Mouse (Mus musculus): ENCODE measurements around the gene Gm21860. TPM values are rescaled to one million over a fixed set of nuclear protein-coding genes. Genes with fewer than 3 reads are reported as not detected.
"Not testable (repeated sequence)": the region's sequence is repeated elsewhere in the genome, so short reads cannot be mapped to it uniquely, and the experiment has no call there.

Gene Gm21860
- polyA plus RNA-seq, 1 experiment from 2014 or later: not detected

GRCm38 (mm10) chrY:90728905-90729256, 25.7 kb downstream of the Gm21860 start:
- H3K27ac ChIP-seq; H3K9me3 ChIP-seq; H3K4me3 ChIP-seq; H3K4me1 ChIP-seq; H3K36me3 ChIP-seq; H3K9ac ChIP-seq; H3K27me3 ChIP-seq (replicated peaks); H3K4me2 ChIP-seq (replicated peaks): not testable (repeated sequence)
- peak; percentile 63 for ATAC-seq (ENCODE audit: low FRiP score, low read depth)
- 80% methylated on average over 17 of the region's 17 CpGs for WGBS

- H3K4me1 ChIP-seq; H3K27ac ChIP-seq; H3K9me3 ChIP-seq; H3K36me3 ChIP-seq; H3K4me3 ChIP-seq; H3K9ac ChIP-seq; H3K4me2 ChIP-seq (replicated peaks); H3K27me3 ChIP-seq (replicated peaks): not testable (repeated sequence)
- peak; percentile 31; the same call in 1 of the 2 replicates for ATAC-seq (ENCODE audit: low FRiP score, low read depth)
- WGBS: 86% methylated on average over 13 of the region's 13 CpGs
Observed at GRCm38 (mm10) chrY:90728251-90728904, 26.2 kb downstream of the Gm21860 start.

GRCm38 (mm10) chrY:90727121-90727908, 27.3 kb downstream of the Gm21860 start:
- H3K4me3 ChIP-seq; H3K4me1 ChIP-seq; ATAC-seq (ENCODE audit: low FRiP score, low read depth): not testable (repeated sequence)

GRCm38 (mm10) chrY:90725701-90726451, 28.7 kb downstream of the Gm21860 start:
- not testable (repeated sequence) for ATAC-seq (ENCODE audit: low FRiP score, low read depth)

More at GRCm38 (mm10) chrY:90727121-90727908, 27.3 kb downstream of the Gm21860 start:
- H3K9me3 ChIP-seq; H3K27me3 ChIP-seq (replicated peaks); H3K9ac ChIP-seq; H3K27ac ChIP-seq; H3K36me3 ChIP-seq; H3K4me2 ChIP-seq (replicated peaks): not testable (repeated sequence)
- WGBS: 77% methylated on average over 13 of the region's 13 CpGs

GRCm38 (mm10) chrY:90725166-90725565, 29.5 kb downstream of the Gm21860 start:
- H3K36me3 ChIP-seq; H3K4me2 ChIP-seq (replicated peaks); H3K4me3 ChIP-seq; H3K4me1 ChIP-seq; H3K9ac ChIP-seq; H3K27me3 ChIP-seq (replicated peaks); H3K9me3 ChIP-seq; ATAC-seq (ENCODE audit: low FRiP score, low read depth); H3K27ac ChIP-seq: not testable (repeated sequence)
- 89% methylated on average over 10 of the region's 10 CpGs for WGBS

More at GRCm38 (mm10) chrY:90725701-90726451, 28.7 kb downstream of the Gm21860 start:
- H3K36me3 ChIP-seq; H3K9me3 ChIP-seq; H3K4me1 ChIP-seq; H3K27me3 ChIP-seq (replicated peaks); H3K27ac ChIP-seq; H3K9ac ChIP-seq; H3K4me3 ChIP-seq; H3K4me2 ChIP-seq (replicated peaks): not testable (repeated sequence)
- WGBS: 84% methylated on average over 23 of the region's 23 CpGs

- H3K27ac ChIP-seq; H3K36me3 ChIP-seq; H3K4me3 ChIP-seq; H3K9me3 ChIP-seq; H3K9ac ChIP-seq; H3K4me2 ChIP-seq (replicated peaks); H3K4me1 ChIP-seq; H3K27me3 ChIP-seq (replicated peaks): not testable (repeated sequence)
- ATAC-seq (ENCODE audit: low FRiP score, low read depth): peak; percentile 82
- WGBS: 63% methylated on average over 8 of the region's 8 CpGs
Observed at GRCm38 (mm10) chrY:90724014-90724709, 30.5 kb downstream of the Gm21860 start.

GRCm38 (mm10) chrY:90723336-90723987, 31.2 kb downstream of the Gm21860 start:
- H3K9ac ChIP-seq; H3K4me3 ChIP-seq; H3K9me3 ChIP-seq; H3K4me2 ChIP-seq (replicated peaks); H3K36me3 ChIP-seq; H3K4me1 ChIP-seq; H3K27ac ChIP-seq; H3K27me3 ChIP-seq (replicated peaks): not testable (repeated sequence)
- peak; percentile 58; the same call in 1 of the 2 replicates for ATAC-seq (ENCODE audit: low FRiP score, low read depth)
- 71% methylated on average over 9 of the region's 9 CpGs for WGBS

GRCm38 (mm10) chrY:90720505-90720904, 34.1 kb downstream of the Gm21860 start:
- H3K9me3 ChIP-seq; H3K27me3 ChIP-seq (replicated peaks); H3K9ac ChIP-seq; H3K4me3 ChIP-seq; H3K4me2 ChIP-seq (replicated peaks); ATAC-seq (ENCODE audit: low FRiP score, low read depth); H3K27ac ChIP-seq; H3K36me3 ChIP-seq; H3K4me1 ChIP-seq: not testable (repeated sequence)
- WGBS: 40% methylated on average over 5 of the region's 5 CpGs

GRCm38 (mm10) chrY:90719403-90720232, 35.0 kb downstream of the Gm21860 start:
- H3K9me3 ChIP-seq; H3K4me2 ChIP-seq (replicated peaks); H3K9ac ChIP-seq; ATAC-seq (ENCODE audit: low FRiP score, low read depth); H3K36me3 ChIP-seq; H3K27me3 ChIP-seq (replicated peaks); H3K27ac ChIP-seq; H3K4me1 ChIP-seq; H3K4me3 ChIP-seq: not testable (repeated sequence)
- 86% methylated on average over 13 of the region's 13 CpGs for WGBS

- not testable (repeated sequence) for H3K27ac ChIP-seq
- 78% methylated on average over 22 of the region's 22 CpGs for WGBS
Observed at GRCm38 (mm10) chrY:90718583-90719402, 35.8 kb downstream of the Gm21860 start.

More at GRCm38 (mm10) chrY:90718583-90719402, 35.8 kb downstream of the Gm21860 start:
- not testable (repeated sequence) for H3K9me3 ChIP-seq; H3K27me3 ChIP-seq (replicated peaks); H3K4me2 ChIP-seq (replicated peaks); H3K4me1 ChIP-seq; H3K9ac ChIP-seq; H3K4me3 ChIP-seq; H3K36me3 ChIP-seq
- peak; percentile 86 for ATAC-seq (ENCODE audit: low FRiP score, low read depth)

Measured in neural tube, embryonic 12.5 days (tissue).